ENCODE assay signal across 8 mouse cellular contexts in genomic region chr2:153712646-153713091, GRCm38 (mm10). TPM values are rescaled to one million over a fixed set of nuclear protein-coding genes. Genes with fewer than 3 reads are reported as not detected.
DNase-seq lines count a peak whose midpoint lies in the region; ATAC-seq and TF ChIP-seq lines count a peak whose summit lies in the region.
"Had no signal": no experiment of that assay in that cellular context is flagged by ENCODE, and none has a peak within 500 bp of the region (broad histone marks: within the 10 kb centered on the region; RNA-seq: fewer than 3 reads in every experiment).

No protein-coding gene starts in this region.

- TF ChIP-seq CTCF in CH12.LX (conservative IDR thresholded peaks at IDR 0.05 in 1 of 2, IDR thresholded peaks at IDR 0.05 in 1 of 2; ENCODE audit: low read depth in 2 of 2, low read length in 2 of 2), result no peak
- TF ChIP-seq CTCF in gastrocnemius, adult 2 months (IDR thresholded peaks at IDR 0.05), result no peak

- TF ChIP-seq POLR2A in CH12.LX (IDR thresholded peaks at IDR 0.05; ENCODE audit: low read depth, low read length), result no peak

- no peak overlapping the region for H3K4me3 ChIP-seq in CH12.LX (replicated peaks in 1 of 3; ENCODE audit: low read depth in 2 of 3, low read length in 2 of 3, poor library complexity in 1 of 3)
- H3K4me3 ChIP-seq in hindbrain, embryonic 13.5 days, result no peak overlapping the region
- H3K4me3 ChIP-seq in midbrain, embryonic 16.5 days (ENCODE audit: low read depth, low read length), result no peak overlapping the region
- H3K4me3 ChIP-seq in gastrocnemius, adult 2 months, result no peak overlapping the region

- in situ Hi-C loops in CH12.LX (cut with MboI; ENCODE audit: low pct_ligation_motif_present, low pct_unique_long_range_greater_than_20kb, low sequenced_read_pairs), result loop anchor here (5.0 kb wide), 1 partner anchor 80 kb away; no protein-coding TSS in a partner anchor

- no peak overlapping the region for H3K4me2 ChIP-seq in CH12.LX (ENCODE audit: insufficient read depth, low read depth, poor library complexity, severe bottlenecking)
- no peak overlapping the region for H3K4me2 ChIP-seq in hindbrain, embryonic 13.5 days
- H3K4me2 ChIP-seq in midbrain, embryonic 16.5 days (ENCODE audit: low read length), result no peak overlapping the region

- H3K27ac ChIP-seq in CH12.LX (ENCODE audit: insufficient read depth, low read depth), result no peak overlapping the region
- H3K27ac ChIP-seq in hindbrain, embryonic 13.5 days, result peak overlapping the region; percentile 86
- peak overlapping the region; percentile 68 for H3K27ac ChIP-seq in midbrain, embryonic 16.5 days (ENCODE audit: low read length)
- H3K27ac ChIP-seq in gastrocnemius, adult 2 months, result no peak overlapping the region

- H3K9me3 ChIP-seq in CH12.LX (replicated peaks; ENCODE audit: low read length), result no peaks in the 10 kb centered on the region
- H3K9me3 ChIP-seq in hindbrain, embryonic 13.5 days, result no peaks in the 10 kb centered on the region
- no peaks in the 10 kb centered on the region for H3K9me3 ChIP-seq in midbrain, embryonic 16.5 days (replicated peaks; ENCODE audit: control insufficient read depth, low read length, poor library complexity, severe bottlenecking)

- no peaks in the 10 kb centered on the region for H3K79me2 ChIP-seq in CH12.LX (replicated peaks; ENCODE audit: control insufficient read depth, extremely low read depth, insufficient read depth, poor library complexity, severe bottlenecking)

- H3K27me3 ChIP-seq in CH12.LX (replicated peaks), result peaks cover 5% of the 10 kb centered on the region
- H3K27me3 ChIP-seq in hindbrain, embryonic 13.5 days, result no peaks in the 10 kb centered on the region
- no peaks in the 10 kb centered on the region for H3K27me3 ChIP-seq in midbrain, embryonic 16.5 days (ENCODE audit: control insufficient read depth, insufficient read depth, low read depth, low read length)

- peak; percentile 79 for ATAC-seq in hindbrain, embryonic 13.5 days (ENCODE audit: low FRiP score)
- peak; percentile 74 for ATAC-seq in midbrain, embryonic 16.5 days
- no peak for ATAC-seq in erythroid progenitor cell, adult 5-6 weeks (replicated peaks; ENCODE audit: low FRiP score, poor library complexity, severe bottlenecking)

- intact Hi-C loops in gastrocnemius, adult 2 months (cut with DNase I), result no loop called here

- no peak for TF ChIP-seq RAD21 in CH12.LX (IDR thresholded peaks at IDR 0.05; ENCODE audit: low read depth, low read length)

- DNase-seq in CH12.LX (ENCODE audit: extremely low read depth), result peak; percentile 15
- DNase-seq in ZHBTc4 (ENCODE audit: low read depth, low spot score), result peak; percentile 17
- peak; percentile 27 for DNase-seq in liver
- no peak for DNase-seq in gastrocnemius, adult 2 months

- WGBS in hindbrain, embryonic 13.5 days, result 14% methylated on average over 3 of the region's 3 CpGs
- WGBS in midbrain, embryonic 16.5 days, result 5% methylated on average over 3 of the region's 3 CpGs

- no peak overlapping the region for H3K9ac ChIP-seq in CH12.LX (ENCODE audit: insufficient read depth, low read depth)
- H3K9ac ChIP-seq in hindbrain, embryonic 13.5 days, result no peak overlapping the region
- H3K9ac ChIP-seq in midbrain, embryonic 16.5 days (ENCODE audit: low read depth, low read length), result no peak overlapping the region

- peaks cover 4 to 20% of the 10 kb centered on the region in 2 experiments; a peak in 3 of 4 replicates for H3K4me1 ChIP-seq in CH12.LX (ENCODE audit: control insufficient read depth in 1 of 2, insufficient read depth in 2 of 2)
- H3K4me1 ChIP-seq in hindbrain, embryonic 13.5 days (replicated peaks), result peaks cover 19% of the 10 kb centered on the region
- H3K4me1 ChIP-seq in midbrain, embryonic 16.5 days (ENCODE audit: control insufficient read depth, insufficient read depth, low read length), result no peaks in the 10 kb centered on the region; the same call in 1 of the 2 replicates

- H3K36me3 ChIP-seq in CH12.LX (replicated peaks in 1 of 2; ENCODE audit: control insufficient read depth in 1 of 2, insufficient read depth in 1 of 2, low read length in 1 of 2), result no peaks in the 10 kb centered on the region
- H3K36me3 ChIP-seq in hindbrain, embryonic 13.5 days, result no peaks in the 10 kb centered on the region
- H3K36me3 ChIP-seq in midbrain, embryonic 16.5 days (ENCODE audit: control insufficient read depth, insufficient read depth, low read length), result no peaks in the 10 kb centered on the region

- dilution Hi-C loops in CH12.LX (cut with MboI; ENCODE audit: extremely low pct_ligation_motif_present, extremely low pct_unique_long_range_greater_than_20kb, low sequenced_read_pairs), result no loop called here

- TF ChIP-seq EP300 in CH12.LX (IDR thresholded peaks at IDR 0.05; ENCODE audit: low read length), result no peak

TF ChIP-seq in CH12.LX, 34 proteins besides CTCF, POLR2A, EP300 and RAD21:
- TF ChIP-seq MAX (IDR thresholded peaks at IDR 0.05; ENCODE audit: low read length) (no peak), HCFC1 (IDR thresholded peaks at IDR 0.05; ENCODE audit: low read depth, low read length) (no peak), ZNF384 (IDR thresholded peaks at IDR 0.05; ENCODE audit: low read depth, low read length) (no peak), SIN3A (IDR thresholded peaks at IDR 0.05; ENCODE audit: low read length) (no peak), ZKSCAN1 (IDR thresholded peaks at IDR 0.05; ENCODE audit: borderline replicate concordance, low read depth, low read length) (no peak), POLR2AphosphoS2 (IDR thresholded peaks at IDR 0.05; ENCODE audit: low read depth, low read length) (no peak), ZMIZ1 (IDR thresholded peaks at IDR 0.05; ENCODE audit: low read depth, low read length) (no peak), JUN (IDR thresholded peaks at IDR 0.05; ENCODE audit: insufficient read depth, low read depth, low read length) (no peak), ZC3H11A (IDR thresholded peaks at IDR 0.05; ENCODE audit: low read depth, low read length) (no peak), NELFE (IDR thresholded peaks at IDR 0.05; ENCODE audit: low read depth, low read length) (no peak), IRF4 (IDR thresholded peaks at IDR 0.05; ENCODE audit: low read depth, low read length) (no peak), MAFK (IDR thresholded peaks at IDR 0.05; ENCODE audit: insufficient replicate concordance, low read length) (no peak), BHLHE40 (IDR thresholded peaks at IDR 0.05; ENCODE audit: low read depth, low read length) (no peak), USF1 (IDR thresholded peaks at IDR 0.05; ENCODE audit: low read depth, low read length) (no peak), ETS1 (conservative IDR thresholded peaks at IDR 0.05; ENCODE audit: low read depth, low read length) (no peak), CHD1 (IDR thresholded peaks at IDR 0.05; ENCODE audit: low read depth, low read length) (no peak), E2F4 (IDR thresholded peaks at IDR 0.05; ENCODE audit: insufficient replicate concordance, low read depth, low read length) (no peak), GABPA (IDR thresholded peaks at IDR 0.05; ENCODE audit: insufficient replicate concordance, low read depth, low read length) (no peak)

RNA-seq across cellular contexts. Expression of gene Dnmt3c, which starts 16.2 kb away (rescaled TPM):
- total RNA-seq in CH12.LX (2012; rRNA removed) (0.04 TPM in 1 of 2 replicates, not detected in the other), CH12.LX (2014; rRNA removed) (0.14 TPM in 1 of 2 replicates, not detected in the other)
- not detected in 2 replicates for polyA plus RNA-seq in CH12.LX (2012; ENCODE audit: insufficient read length, low read depth)
- 0.09 TPM in 1 of 2 replicates, not detected in the other for polyA plus RNA-seq in hindbrain, embryonic 13.5 days (2015; fragmentation: Nextera tagmentation; extraction: Ambion mirVana)
- polyA plus RNA-seq in midbrain, embryonic 16.5 days (2015; fragmentation: Nextera tagmentation; extraction: Ambion mirVana), result not detected in 2 replicates
- not detected in 2 replicates for total RNA-seq in erythroid progenitor cell, adult 5-6 weeks (2015; ENCODE audit: low replicate concordance)
- total RNA-seq in erythroid progenitor cell, adult 5-6 weeks (2017; ENCODE audit: low replicate concordance), result 0.90 TPM in 1 of 2 replicates, not detected in the other
- not detected for total RNA-seq in gastrocnemius, adult 2 months (2021)
- polyA plus RNA-seq: limb, embryonic 11.5 days had no signal

RNA-seq across cellular contexts. Expression of gene Mapre1, which starts 28.4 kb away (rescaled TPM):
- total RNA-seq in CH12.LX (2012; rRNA removed), result 30.8 and 44.7 TPM in 2 replicates
- total RNA-seq in CH12.LX (2014; rRNA removed), result 136 and 163 TPM in 2 replicates
- 134 and 148 TPM in 2 replicates for polyA plus RNA-seq in CH12.LX (2012; ENCODE audit: insufficient read length, low read depth)
- polyA plus RNA-seq in hindbrain, embryonic 13.5 days (2015; fragmentation: Nextera tagmentation; extraction: Ambion mirVana), result 430 and 438 TPM in 2 replicates
- polyA plus RNA-seq in midbrain, embryonic 16.5 days (2015; fragmentation: Nextera tagmentation; extraction: Ambion mirVana), result 411 and 428 TPM in 2 replicates
- 75.0 and 109 TPM in 2 replicates for total RNA-seq in erythroid progenitor cell, adult 5-6 weeks (2015; ENCODE audit: low replicate concordance)
- 87.6 and 151 TPM in 2 replicates for total RNA-seq in erythroid progenitor cell, adult 5-6 weeks (2017; ENCODE audit: low replicate concordance)
- 10 to 100 TPM; 32.8 to 41.3 TPM for total RNA-seq in gastrocnemius, adult 2 months (2021)

Comparison
In these comparisons a context has a peak if more than half of its experiments do, and no peak if none do; other contexts are left out.
1. H3K27ac ChIP-seq: peak in hindbrain, embryonic 13.5 days (single experiment) and midbrain, embryonic 16.5 days (single experiment); none in CH12.LX (single experiment) and gastrocnemius, adult 2 months (single experiment).